Mouse (Mus musculus): ENCODE results near the gene Efnb3. TPM values are rescaled to one million over a fixed set of nuclear protein-coding genes. Genes with fewer than 3 reads are reported as not detected.

The Efnb3 gene
- polyA plus RNA-seq, 1 experiment from 2014 or later, result 0.39 TPM

- H3K9ac ChIP-seq (ENCODE audit: low read depth, low read length), result no peak overlapping the region
- ATAC-seq (ENCODE audit: low read depth), result no peak
- no peaks in the 10 kb centered on the region for H3K36me3 ChIP-seq (ENCODE audit: control insufficient read depth, insufficient read depth)
- H3K27me3 ChIP-seq (ENCODE audit: control insufficient read depth, insufficient read depth, low read depth, low read length), result no peaks in the 10 kb centered on the region
- H3K4me3 ChIP-seq (ENCODE audit: low read depth, low read length), result no peak overlapping the region
- peaks cover 22% of the 10 kb centered on the region for H3K4me1 ChIP-seq (ENCODE audit: control insufficient read depth, low read depth, low read length)
- no peaks in the 10 kb centered on the region for H3K9me3 ChIP-seq (replicated peaks; ENCODE audit: control insufficient read depth, low read length)
- H3K27ac ChIP-seq (ENCODE audit: low read length), result peak overlapping the region; percentile 32
- 57% methylated on average over 3 of the region's 3 CpGs for WGBS (ENCODE audit: insufficient replicate concordance)
- no peak overlapping the region for H3K4me2 ChIP-seq (ENCODE audit: low read depth, low read length)
These were observed 43.3 kb downstream of the Efnb3 start for GRCm38 (mm10) chr11:69516661-69517060.

DNA sequence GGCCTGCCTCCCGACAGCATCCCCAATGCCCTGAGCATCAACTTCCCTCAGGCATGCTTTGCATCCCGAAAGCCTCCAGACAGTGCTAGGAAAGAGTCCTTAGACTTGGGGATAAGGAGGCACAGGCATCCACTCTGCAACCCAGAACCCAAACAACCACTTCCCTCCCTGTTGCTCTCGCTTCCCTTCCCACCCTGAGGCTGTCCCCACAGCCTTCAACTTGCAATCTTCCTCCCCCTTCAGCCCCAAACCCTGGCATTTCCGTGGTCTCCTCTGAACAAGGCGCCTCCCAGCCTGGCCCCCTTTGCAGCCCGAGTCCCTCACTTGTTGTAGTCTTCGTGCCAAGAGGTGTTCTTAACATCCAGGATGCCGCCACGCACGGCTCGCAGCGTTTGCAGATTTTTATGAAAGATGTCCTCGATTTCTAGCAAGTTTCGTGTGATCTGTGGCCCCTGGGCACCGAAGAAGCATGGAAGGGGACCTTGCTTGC lies 43.8 kb downstream of the Efnb3 start:
- 42% methylated on average over 15 of the region's 15 CpGs for WGBS (ENCODE audit: insufficient replicate concordance)
- peaks cover 22% of the 10 kb centered on the region for H3K4me1 ChIP-seq (ENCODE audit: control insufficient read depth, low read depth, low read length)
- H3K27me3 ChIP-seq (ENCODE audit: control insufficient read depth, insufficient read depth, low read depth, low read length), result no peaks in the 10 kb centered on the region
- H3K36me3 ChIP-seq (ENCODE audit: control insufficient read depth, insufficient read depth), result no peaks in the 10 kb centered on the region
- H3K4me3 ChIP-seq (ENCODE audit: low read depth, low read length), result no peak overlapping the region
- peak overlapping the region; percentile 32 for H3K27ac ChIP-seq (ENCODE audit: low read length)
- H3K9ac ChIP-seq (ENCODE audit: low read depth, low read length), result no peak overlapping the region
- H3K9me3 ChIP-seq (replicated peaks; ENCODE audit: control insufficient read depth, low read length), result no peaks in the 10 kb centered on the region
- ATAC-seq (ENCODE audit: low read depth), result no peak
- H3K4me2 ChIP-seq (ENCODE audit: low read depth, low read length), result no peak overlapping the region

DNA sequence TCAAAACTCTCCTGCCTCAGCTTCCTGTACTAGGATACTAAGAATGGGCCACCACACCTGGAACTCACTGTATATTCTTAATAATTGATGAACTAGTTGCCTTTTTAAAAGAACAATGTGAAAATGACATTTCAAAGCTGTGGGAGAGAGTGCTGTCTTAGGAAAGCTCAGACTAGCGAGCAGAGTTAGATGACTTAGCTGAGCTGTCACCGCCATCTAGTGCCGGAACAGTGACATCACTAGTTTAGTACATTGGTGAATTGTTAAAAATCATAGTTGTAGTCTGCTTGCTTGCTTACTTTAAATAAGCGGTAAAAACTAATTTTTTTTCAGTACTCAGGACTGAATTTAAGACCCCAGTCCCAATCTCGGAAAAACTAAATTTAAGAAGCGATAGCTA lies 46.2 kb downstream of the Efnb3 start:
- no peak overlapping the region for H3K27ac ChIP-seq (ENCODE audit: low read length)
- no peaks in the 10 kb centered on the region for H3K9me3 ChIP-seq (replicated peaks; ENCODE audit: control insufficient read depth, low read length)
- no peak overlapping the region for H3K4me3 ChIP-seq (ENCODE audit: low read depth, low read length)
- H3K4me2 ChIP-seq (ENCODE audit: low read depth, low read length), result no peak overlapping the region
- H3K4me1 ChIP-seq (ENCODE audit: control insufficient read depth, low read depth, low read length), result peaks cover 24% of the 10 kb centered on the region
- 5% methylated on average over 6 of the region's 6 CpGs for WGBS (ENCODE audit: insufficient replicate concordance)
- H3K36me3 ChIP-seq (ENCODE audit: control insufficient read depth, insufficient read depth), result no peaks in the 10 kb centered on the region
- no peak for ATAC-seq (ENCODE audit: low read depth)
- H3K27me3 ChIP-seq (ENCODE audit: control insufficient read depth, insufficient read depth, low read depth, low read length), result no peaks in the 10 kb centered on the region
- H3K9ac ChIP-seq (ENCODE audit: low read depth, low read length), result no peak overlapping the region

DNA sequence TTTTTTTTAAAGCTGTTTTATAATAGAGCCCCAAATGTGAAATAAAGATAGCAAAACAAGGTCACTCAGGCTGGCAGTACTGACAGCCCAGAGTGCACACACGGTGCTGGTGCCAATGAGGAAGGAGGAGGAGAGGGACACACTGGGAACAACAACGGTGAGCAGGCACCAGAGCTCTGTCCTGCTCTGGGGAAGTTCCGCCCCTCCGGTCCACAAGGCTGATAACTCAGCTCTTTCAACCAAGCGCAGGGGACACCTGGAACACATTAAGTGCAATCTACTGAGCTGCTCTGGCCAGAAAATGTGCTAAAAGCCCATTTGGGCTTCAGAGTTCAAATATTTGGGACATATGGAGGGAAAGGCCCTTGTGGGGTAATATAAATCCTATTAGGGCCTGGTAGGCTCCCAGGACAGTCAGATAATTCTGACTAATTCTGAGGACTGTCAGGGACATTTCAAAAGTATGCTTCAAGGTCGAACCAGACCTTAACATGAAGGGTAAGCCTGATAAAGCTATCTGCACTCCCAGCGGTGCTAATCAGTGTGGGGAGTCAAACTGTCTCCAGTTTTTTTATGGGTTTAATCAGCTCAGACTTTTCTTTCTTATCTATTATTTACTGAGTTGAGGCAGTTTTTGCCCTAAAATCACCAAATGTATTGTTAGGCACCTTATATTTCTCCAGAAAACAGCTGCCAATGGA lies 49.1 kb downstream of the Efnb3 start:
- WGBS (ENCODE audit: insufficient replicate concordance), result 10% methylated on average over 7 of the region's 7 CpGs

More for the DNA sequence above, 49.1 kb downstream of the Efnb3 start:
- Histone ChIP-seq H3K4me1 (ENCODE audit: control insufficient read depth, low read depth, low read length) (peaks cover 24% of the 10 kb centered on the region), H3K36me3 (ENCODE audit: control insufficient read depth, insufficient read depth) (no peaks in the 10 kb centered on the region), H3K9me3 (replicated peaks; ENCODE audit: control insufficient read depth, low read length) (no peaks in the 10 kb centered on the region), H3K27ac (ENCODE audit: low read length) (peak overlapping the region; percentile 73), H3K4me2 (ENCODE audit: low read depth, low read length) (peak overlapping the region; percentile 43), H3K27me3 (ENCODE audit: control insufficient read depth, insufficient read depth, low read depth, low read length) (no peaks in the 10 kb centered on the region), H3K4me3 (ENCODE audit: low read depth, low read length) (no peak overlapping the region), H3K9ac (ENCODE audit: low read depth, low read length) (peak overlapping the region; percentile 14; the same call in 1 of the 2 replicates)
- peak; percentile 81 for ATAC-seq (ENCODE audit: low read depth)

Small RNAs within 50 kb of the gene (microRNA-seq; reads per million reads assigned to microRNA genes)
- not detected for gene Gm27493

Other genes with a start within 250 kb of the Efnb3 start
- gene Cntrob, start 236.4 kb downstream of the Efnb3 start, polyA plus RNA-seq (2015; fragmentation: Nextera tagmentation; extraction: Ambion mirVana), result 6.0 and 7.2 TPM in 2 replicates
- 69.3 and 75.8 TPM in 2 replicates for gene Trappc1, start 236.2 kb downstream of the Efnb3 start, polyA plus RNA-seq (2015; fragmentation: Nextera tagmentation; extraction: Ambion mirVana)
- 0.05 and 0.12 TPM in 2 replicates for gene Kcnab3, start 233.9 kb downstream of the Efnb3 start, polyA plus RNA-seq (2015; fragmentation: Nextera tagmentation; extraction: Ambion mirVana)
- gene Rnf227, start 219.7 kb downstream of the Efnb3 start, polyA plus RNA-seq (2015; fragmentation: Nextera tagmentation; extraction: Ambion mirVana), result 0.62 and 0.74 TPM in 2 replicates
- gene Chd3, start 190.8 kb downstream of the Efnb3 start, polyA plus RNA-seq (2015; fragmentation: Nextera tagmentation; extraction: Ambion mirVana), result 5.0 and 5.7 TPM in 2 replicates
- gene Naa38, start 164.7 kb downstream of the Efnb3 start, polyA plus RNA-seq (2015; fragmentation: Nextera tagmentation; extraction: Ambion mirVana), result 73.4 and 76.8 TPM in 2 replicates
- 9.5 and 9.9 TPM in 2 replicates for gene Cyb5d1, start 164.6 kb downstream of the Efnb3 start, polyA plus RNA-seq (2015; fragmentation: Nextera tagmentation; extraction: Ambion mirVana)
- gene Tmem88, start 162.0 kb downstream of the Efnb3 start, polyA plus RNA-seq (2015; fragmentation: Nextera tagmentation; extraction: Ambion mirVana), result 7.1 and 7.8 TPM in 2 replicates
- 4.1 and 4.3 TPM in 2 replicates for gene Kdm6b, start 146.5 kb downstream of the Efnb3 start, polyA plus RNA-seq (2015; fragmentation: Nextera tagmentation; extraction: Ambion mirVana)
- 0.07 and 0.09 TPM in 2 replicates for gene Dnah2, start 11.1 kb downstream of the Efnb3 start, polyA plus RNA-seq (2015; fragmentation: Nextera tagmentation; extraction: Ambion mirVana)
- gene Wrap53, start 20.1 kb upstream of the Efnb3 start, polyA plus RNA-seq (2015; fragmentation: Nextera tagmentation; extraction: Ambion mirVana), result 14.6 and 15.5 TPM in 2 replicates
- 55.5 and 55.8 TPM in 2 replicates for gene Trp53, start 20.2 kb upstream of the Efnb3 start, polyA plus RNA-seq (2015; fragmentation: Nextera tagmentation; extraction: Ambion mirVana)
- 11.2 and 12.6 TPM in 2 replicates for gene Atp1b2, start 45.7 kb upstream of the Efnb3 start, polyA plus RNA-seq (2015; fragmentation: Nextera tagmentation; extraction: Ambion mirVana)
- 26.2 and 27.9 TPM in 2 replicates for gene Shbg, start 57.7 kb upstream of the Efnb3 start, polyA plus RNA-seq (2015; fragmentation: Nextera tagmentation; extraction: Ambion mirVana)
- gene Sat2, start 61.8 kb upstream of the Efnb3 start, polyA plus RNA-seq (2015; fragmentation: Nextera tagmentation; extraction: Ambion mirVana), result 10.4 and 11.5 TPM in 2 replicates
- gene Fxr2, start 72.8 kb upstream of the Efnb3 start, polyA plus RNA-seq (2015; fragmentation: Nextera tagmentation; extraction: Ambion mirVana), result 7.0 and 8.1 TPM in 2 replicates
- gene Sox15, start 95.1 kb upstream of the Efnb3 start, polyA plus RNA-seq (2015; fragmentation: Nextera tagmentation; extraction: Ambion mirVana), result 0.11 TPM in 1 of 2 replicates, not detected in the other
- gene Mpdu1, start 102.4 kb upstream of the Efnb3 start, polyA plus RNA-seq (2015; fragmentation: Nextera tagmentation; extraction: Ambion mirVana), result 34.5 and 35.0 TPM in 2 replicates
- 32.0 and 35.4 TPM in 2 replicates for gene Cd68, start 105.9 kb upstream of the Efnb3 start, polyA plus RNA-seq (2015; fragmentation: Nextera tagmentation; extraction: Ambion mirVana)
- gene Eif4a1, start 112.2 kb upstream of the Efnb3 start, polyA plus RNA-seq (2015; fragmentation: Nextera tagmentation; extraction: Ambion mirVana), result 223 and 225 TPM in 2 replicates
- gene Senp3, start 121.9 kb upstream of the Efnb3 start, polyA plus RNA-seq (2015; fragmentation: Nextera tagmentation; extraction: Ambion mirVana), result 22.7 and 24.9 TPM in 2 replicates
- gene Tnfsf13, start 125.6 kb upstream of the Efnb3 start, polyA plus RNA-seq (2015; fragmentation: Nextera tagmentation; extraction: Ambion mirVana), result 0.17 and 0.40 TPM in 2 replicates
- 2.5 and 2.8 TPM in 2 replicates for gene Tnfsf12, start 135.6 kb upstream of the Efnb3 start, polyA plus RNA-seq (2015; fragmentation: Nextera tagmentation; extraction: Ambion mirVana)
- 0.95 and 1.1 TPM in 2 replicates for gene Tnfsfm13, start 135.9 kb upstream of the Efnb3 start, polyA plus RNA-seq (2015; fragmentation: Nextera tagmentation; extraction: Ambion mirVana)
- 11.1 and 11.9 TPM in 2 replicates for gene Polr2a, start 198.4 kb upstream of the Efnb3 start, polyA plus RNA-seq (2015; fragmentation: Nextera tagmentation; extraction: Ambion mirVana)
- 0.07 TPM in 1 of 2 replicates, not detected in the other for gene Slc35g3, start 201.8 kb upstream of the Efnb3 start, polyA plus RNA-seq (2015; fragmentation: Nextera tagmentation; extraction: Ambion mirVana)
- gene Zbtb4, start 205.7 kb upstream of the Efnb3 start, polyA plus RNA-seq (2015; fragmentation: Nextera tagmentation; extraction: Ambion mirVana), result 0.61 and 0.81 TPM in 2 replicates
- gene Chrnb1, start 235.7 kb upstream of the Efnb3 start, polyA plus RNA-seq (2015; fragmentation: Nextera tagmentation; extraction: Ambion mirVana), result 0.61 and 0.96 TPM in 2 replicates
- gene Fgf11, start 241.7 kb upstream of the Efnb3 start, polyA plus RNA-seq (2015; fragmentation: Nextera tagmentation; extraction: Ambion mirVana), result 0.19 and 0.21 TPM in 2 replicates
- gene Tmem102, start 245.4 kb upstream of the Efnb3 start, polyA plus RNA-seq (2015; fragmentation: Nextera tagmentation; extraction: Ambion mirVana), result 0.62 and 1.0 TPM in 2 replicates